Mouse (Mus musculus) thymus, adult 18-20 months (tissue): Measurements from ENCODE around the gene Slc43a3.

ENCODE experiments used
- DNase-seq, 2 experiments: peaks; one replicate each; pipeline ENCODE4 v3.0.0; 2022; ENCODE audit warnings: mixed read lengths in 2 of 2

The Slc43a3 gene

DNA sequence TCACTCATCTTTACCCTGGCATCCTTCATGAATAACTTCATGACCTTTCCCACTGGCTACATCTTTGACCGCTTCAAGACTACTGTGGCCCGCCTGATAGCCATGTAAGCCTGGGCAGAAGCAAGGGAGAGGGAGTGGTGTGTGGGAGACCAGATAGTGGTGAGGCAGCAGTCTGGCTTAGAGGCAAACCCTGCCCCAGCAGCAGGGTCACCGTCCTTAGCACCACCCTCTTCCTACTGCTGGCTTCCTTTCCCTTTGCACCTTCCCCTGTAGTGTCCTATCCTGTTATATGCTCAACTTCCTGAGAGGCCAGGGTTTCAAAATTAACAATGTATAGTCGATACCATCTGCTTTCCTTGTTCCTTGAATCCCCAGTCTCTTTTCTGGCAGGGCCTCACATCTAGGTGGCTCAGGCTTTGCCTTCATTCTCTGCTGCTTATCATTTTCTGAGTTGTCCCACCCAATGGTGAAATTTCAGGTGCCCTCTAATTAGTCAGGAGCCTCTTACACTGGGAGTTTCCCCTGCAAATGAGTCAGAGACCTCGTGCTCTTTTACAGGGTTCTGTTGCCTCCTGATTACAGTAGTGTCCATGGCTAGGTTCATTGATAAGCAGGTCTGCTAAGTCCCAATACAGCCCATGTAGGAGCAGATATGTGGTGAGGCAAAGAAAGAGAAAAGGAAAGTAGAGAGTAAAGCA is 2.0 kb downstream of the Slc43a3 start:
- DNase-seq: no peak

DNA sequence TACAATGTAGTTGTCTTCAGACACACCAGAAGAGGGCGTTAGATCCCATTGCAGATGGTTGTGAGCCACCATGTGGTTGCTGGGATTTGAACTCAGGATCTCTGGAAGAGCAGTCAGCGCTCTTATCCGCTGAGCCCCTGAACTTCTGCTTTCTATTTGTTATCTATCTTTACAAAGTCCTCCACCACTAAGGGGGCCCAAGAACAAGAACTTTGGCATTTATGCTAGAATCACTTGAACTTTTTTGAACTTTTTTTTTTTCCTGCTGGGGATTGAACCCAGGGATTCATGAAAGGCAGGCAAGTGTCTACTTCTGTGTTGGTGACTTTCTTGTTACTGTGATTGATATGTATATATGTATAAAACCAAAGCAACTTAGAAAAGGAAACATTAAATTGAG is 2.9 kb downstream of the Slc43a3 start:
- DNase-seq: no peak

DNA sequence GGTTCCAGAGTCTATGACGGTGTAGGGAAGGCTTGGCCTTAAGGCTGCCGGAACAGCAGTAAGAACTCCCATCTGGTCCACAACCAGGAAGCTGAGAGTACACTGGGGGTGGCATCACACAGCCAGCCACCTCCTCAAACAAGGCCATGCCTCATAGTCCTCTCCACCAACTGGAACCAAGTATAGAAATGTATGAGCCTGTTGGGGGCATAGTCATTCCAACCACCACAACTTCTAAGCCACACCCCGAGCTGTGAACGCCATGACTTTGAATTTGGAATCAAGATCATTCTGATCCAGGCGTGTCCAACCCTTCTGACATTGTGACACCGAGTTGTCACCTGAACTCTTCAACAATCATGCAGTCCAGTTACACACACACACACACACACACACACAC is 3.3 kb downstream of the Slc43a3 start:
- no peak for DNase-seq

DNA sequence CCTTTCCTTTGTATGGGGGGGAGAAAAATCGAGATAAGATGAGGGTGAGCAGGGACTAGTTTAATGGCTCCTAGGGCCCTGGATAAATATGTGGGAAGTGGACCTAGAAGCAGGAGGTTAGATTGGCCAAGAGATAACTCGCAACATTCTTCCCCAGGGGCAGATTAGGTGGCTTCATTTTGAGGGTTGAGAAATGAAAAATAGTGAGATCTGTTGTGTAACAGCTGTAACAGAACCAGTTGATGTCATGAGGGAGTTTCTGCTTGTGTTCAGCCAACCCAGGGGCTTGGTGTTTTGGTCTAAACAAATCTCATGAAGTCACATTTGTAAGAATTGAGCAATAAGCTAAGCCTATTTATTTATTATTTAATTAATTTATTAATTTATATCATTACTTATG is 5.0 kb downstream of the Slc43a3 start:
- no peak for DNase-seq

DNA sequence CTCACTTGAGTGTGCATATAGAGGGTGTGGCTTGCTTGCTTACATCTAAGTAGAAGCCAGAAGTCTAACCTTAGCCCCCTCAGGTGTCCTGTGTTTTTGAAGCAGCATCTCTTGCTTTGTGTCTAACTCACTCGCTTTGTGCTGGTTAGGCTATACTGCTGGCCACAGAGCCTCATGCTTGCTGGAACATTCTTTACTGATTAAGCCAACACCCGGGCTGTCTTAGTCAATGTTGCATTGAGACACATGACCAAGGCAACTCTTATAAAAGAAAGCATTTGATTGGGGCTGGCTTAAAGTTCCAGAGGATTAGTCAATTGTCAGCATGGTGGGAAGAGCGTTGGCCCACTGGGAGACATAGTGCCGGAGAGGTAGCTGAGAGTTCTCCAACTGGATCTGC is 5.4 kb downstream of the Slc43a3 start:
- no peak for DNase-seq

DNA sequence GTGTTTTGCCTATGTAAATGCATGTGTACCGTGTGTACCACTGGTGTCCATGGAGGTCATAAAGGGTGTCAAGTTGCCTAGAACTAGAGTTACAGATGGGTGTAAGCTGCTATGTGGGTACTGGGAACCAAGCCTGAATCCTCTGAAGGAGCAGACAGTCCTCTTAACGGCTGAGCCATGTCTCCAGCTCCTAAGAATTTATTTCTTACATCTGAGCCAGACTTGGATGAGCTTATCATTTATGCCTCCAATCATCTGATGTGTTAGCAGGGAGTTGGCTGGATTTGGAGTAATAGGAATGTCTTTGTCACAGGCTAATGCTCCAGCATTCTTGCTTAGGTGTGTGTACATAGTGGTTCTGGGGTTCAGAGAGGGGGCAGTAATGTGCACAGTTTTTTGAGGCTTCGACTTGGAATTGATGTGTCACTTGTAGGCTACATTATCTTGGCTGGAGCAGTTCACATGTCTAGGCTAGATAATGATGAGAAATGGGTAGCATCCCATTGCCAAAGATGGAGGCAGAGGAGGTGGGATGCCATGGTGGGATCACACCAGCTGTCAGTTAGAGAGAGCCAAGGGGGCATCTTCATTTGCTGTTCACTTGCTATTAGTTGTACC is 10.9 kb downstream of the Slc43a3 start:
- no peak for DNase-seq

DNA sequence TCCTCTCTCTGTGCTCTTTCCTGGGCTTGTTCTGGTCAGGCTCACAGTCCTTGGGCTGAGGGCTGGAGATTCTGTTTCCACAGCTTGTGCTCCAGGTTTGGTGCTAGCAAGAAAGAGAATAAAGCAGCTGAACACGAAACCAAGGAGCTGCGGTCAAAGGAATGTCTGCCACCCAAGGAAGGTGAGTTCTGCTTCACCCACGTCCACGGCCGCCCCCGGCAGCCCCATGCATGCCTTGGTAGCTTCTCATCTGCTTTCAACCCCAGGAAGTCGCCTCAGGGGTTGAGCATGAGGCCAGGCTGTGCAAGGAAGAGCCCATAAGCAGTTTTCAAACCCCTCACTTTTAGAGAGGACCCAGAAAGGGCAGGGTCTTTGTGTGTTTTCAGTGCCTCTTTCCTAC is 11.9 kb downstream of the Slc43a3 start:
- DNase-seq: no peak

DNA sequence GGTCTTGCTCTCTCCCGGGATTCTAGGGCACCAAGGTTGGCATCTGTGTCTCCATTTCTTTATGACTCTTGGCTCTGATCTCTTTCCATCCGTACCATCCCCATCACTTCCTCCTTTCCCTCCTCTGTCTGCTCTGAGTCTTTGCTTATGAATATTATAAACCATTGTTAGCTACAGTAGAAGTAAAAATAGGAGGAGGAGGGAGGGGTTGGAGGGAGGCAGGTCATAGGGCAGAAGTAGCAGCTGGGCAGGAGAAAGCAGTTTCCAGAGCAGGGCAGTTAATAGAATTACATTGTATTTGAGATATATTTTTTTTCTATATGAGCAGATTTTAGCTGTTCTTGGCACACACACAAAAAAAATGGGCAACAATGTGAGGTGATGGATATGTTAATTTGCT is 12.3 kb downstream of the Slc43a3 start:
- DNase-seq: no peak

DNA sequence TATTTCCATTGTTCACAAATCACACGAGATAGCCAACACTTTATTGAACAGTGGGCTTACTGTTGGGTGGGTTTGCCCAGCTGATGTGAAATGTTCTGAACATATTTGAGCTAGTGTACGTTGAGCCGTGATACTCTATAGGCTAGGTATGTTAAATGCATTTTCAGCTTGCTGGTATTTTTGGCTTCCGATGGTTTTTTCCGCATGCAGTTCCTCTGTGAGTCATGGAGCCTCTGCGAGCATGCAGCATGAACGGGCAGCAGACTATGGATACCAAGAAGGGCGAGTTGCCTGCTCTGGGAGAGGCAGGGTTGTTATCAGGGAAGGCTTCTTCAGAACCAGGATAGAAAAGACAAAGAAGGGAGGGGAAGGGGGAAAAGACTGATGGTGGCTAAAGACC is 14.6 kb downstream of the Slc43a3 start:
- no peak for DNase-seq

DNA sequence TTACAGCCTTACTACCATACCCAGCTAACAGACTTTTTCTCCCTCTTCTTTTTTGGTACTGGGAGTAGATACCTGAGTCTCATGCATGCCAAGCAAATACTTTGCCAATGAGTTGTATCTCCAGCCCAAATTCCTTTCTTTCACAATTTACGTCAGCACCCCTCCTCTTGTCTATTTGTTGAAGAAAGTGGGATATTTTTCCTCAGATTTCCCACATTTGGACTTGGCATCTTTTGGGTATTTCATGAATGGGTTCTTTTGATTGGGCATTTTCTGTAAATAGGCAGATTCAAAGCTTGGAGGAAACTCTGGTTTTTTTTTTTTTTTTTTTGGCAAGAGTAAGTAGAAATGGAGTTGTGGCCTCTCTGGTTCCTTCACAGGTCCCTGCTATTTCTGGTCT is 15.9 kb downstream of the Slc43a3 start:
- no peak for DNase-seq

DNA sequence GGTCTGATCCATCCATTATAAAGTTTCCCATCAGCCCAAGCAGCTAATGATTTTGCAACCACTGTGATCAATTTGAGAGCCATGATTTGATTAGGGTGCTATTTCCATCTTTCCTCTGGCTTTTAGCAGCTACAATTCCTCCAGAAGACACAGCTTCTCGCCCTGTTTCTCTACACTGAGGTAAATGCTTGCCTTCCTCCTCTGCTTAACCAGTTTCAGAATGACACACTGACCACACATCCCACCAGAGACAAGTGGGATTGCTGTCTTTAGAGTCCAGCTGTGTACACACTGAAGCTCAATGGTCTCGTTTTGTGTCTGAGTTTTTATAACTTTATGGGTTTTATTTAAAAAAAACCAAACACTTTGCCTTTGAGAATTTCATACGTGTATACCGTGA is 16.3 kb downstream of the Slc43a3 start:
- DNase-seq: no peak

DNA sequence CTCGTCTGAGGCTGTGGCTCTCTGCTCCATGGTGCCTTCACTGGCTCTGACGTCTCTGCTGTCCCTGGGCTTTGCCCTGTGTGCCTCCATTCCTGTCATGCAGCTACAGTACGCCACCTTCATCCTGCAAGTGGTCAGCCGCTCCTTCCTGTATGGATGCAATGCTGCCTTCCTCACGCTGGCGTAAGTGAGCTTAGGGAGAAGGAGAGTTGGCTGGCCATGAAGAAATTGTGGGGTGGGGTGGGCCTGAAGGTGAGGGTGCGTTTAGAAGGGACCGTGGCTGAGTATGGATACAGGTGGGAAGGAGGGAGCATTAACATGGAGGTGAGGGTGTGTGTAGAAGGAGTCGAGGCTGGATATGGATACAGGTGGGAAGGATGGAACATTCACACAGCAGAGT is 19.1 kb downstream of the Slc43a3 start:
- DNase-seq: no peak

DNA sequence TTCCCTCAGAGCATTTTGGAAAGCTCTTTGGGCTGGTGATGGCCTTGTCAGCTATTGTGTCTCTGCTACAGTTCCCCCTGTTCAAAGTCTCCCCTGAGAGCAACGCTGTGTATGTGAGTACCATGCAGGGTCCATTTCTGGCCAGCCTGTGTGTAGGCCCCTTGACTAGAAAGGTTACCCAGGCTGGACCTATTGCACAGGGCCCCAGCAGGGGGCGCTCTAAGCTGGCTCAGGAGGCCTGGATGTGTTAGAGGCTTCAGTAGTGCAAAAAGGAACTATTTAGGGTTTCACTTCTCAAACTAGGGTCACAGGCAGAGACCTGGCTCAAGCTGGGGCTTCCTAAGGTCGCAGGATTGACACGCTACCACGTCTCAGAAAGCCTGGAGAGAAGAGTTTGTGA is 19.9 kb downstream of the Slc43a3 start:
- peak in 1 of 2 experiments; percentile 22 for DNase-seq

DNA sequence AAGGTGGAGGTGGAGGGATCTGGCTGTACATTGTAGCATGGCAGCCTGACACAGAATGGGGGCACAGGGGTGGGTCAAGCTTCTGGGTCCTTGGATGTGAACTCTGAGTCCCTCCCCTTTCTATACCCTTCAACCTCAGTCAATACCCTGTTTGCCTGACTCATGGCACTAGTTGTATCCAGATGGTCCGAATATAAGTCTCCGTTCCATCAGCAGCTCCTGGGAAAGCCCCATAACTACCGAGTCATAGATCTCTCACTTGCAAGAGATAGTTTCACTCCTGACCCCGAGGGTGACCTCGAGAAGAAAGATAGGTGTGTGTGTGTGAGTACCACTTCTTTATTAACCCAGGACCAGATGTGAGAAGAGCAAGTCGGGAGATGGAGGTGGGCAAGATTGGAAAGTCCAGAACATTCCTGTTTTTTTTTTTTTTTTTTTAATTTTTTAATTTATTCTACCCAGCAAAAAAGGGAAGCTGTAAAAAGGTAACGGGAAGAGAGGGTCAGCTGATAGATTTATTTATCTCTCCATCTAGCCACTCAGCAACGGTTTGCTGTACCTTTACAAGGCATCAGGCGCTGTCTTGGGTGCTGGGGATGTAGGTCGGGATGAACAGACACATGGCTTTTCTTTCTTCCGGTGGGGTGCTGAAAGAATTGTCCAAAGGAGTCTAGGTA is 22.3 kb downstream of the Slc43a3 start:
- no peak for DNase-seq

DNA sequence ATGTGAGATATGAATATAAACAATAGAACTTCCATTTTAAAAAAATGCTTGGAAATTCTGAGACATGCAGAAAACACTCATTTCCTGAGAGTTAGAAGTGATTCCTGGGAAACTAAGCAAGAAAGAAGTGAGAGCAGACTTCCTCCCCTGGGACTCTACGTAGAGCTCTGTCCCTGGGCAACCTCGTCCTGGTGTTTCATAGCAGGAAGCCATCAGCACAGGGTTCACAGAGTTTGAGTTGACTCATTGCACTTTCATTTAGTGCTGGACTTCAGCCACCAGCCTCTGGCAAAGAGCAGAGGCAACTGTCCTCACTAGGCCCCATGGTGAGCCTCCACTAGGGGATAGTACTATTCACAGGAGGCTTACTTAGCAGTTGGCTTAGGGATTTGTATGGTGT is 24.9 kb downstream of the Slc43a3 start:
- DNase-seq: no peak

DNA sequence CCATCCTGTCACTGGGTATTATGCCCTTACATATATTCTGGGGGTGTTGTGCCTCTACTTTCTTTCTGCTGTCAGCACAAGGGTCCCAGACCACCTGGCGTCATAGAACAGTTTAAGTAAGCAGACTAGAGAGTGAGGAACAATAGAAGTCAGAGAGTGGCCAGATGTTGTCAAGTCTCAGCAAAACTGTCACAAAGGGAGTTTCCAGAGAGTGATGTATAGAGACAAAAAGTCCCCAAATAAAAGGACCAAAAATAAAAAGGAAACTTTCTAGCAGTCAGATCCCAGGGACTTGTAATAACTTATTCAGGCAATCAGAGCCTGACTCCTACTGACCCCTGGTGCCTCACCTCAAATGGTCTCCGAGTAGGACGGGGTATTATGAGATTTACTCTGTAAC is 25.5 kb downstream of the Slc43a3 start:
- no peak for DNase-seq

DNA sequence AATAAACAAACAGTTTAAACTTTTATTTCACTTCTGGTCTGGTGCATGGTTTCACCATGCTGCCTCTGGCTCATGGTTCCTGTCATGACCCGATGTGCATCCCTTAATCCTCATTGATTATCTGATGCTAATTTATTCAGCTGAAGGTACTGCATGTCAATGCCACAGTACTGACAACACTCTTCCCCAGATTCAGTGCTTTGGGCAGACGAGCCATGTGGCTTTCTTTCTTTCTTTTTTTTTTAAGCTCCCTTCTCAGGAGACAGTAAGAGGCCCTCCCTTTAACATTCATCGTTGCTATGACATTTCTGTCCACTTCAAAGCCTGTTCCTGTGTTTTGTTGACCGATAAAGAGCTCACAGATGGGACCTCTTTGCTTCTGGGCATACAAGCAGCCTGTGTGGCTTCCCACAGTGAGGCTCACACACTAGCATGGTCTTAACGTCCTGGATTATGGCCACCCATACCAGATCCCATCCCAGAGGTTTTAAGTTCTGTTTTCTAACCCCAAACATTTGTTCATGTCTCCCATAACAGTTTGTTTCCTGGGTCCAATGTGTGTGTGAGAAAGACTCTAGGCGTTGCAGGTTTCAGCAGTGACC is 26.6 kb downstream of the Slc43a3 start:
- DNase-seq: no peak

DNA sequence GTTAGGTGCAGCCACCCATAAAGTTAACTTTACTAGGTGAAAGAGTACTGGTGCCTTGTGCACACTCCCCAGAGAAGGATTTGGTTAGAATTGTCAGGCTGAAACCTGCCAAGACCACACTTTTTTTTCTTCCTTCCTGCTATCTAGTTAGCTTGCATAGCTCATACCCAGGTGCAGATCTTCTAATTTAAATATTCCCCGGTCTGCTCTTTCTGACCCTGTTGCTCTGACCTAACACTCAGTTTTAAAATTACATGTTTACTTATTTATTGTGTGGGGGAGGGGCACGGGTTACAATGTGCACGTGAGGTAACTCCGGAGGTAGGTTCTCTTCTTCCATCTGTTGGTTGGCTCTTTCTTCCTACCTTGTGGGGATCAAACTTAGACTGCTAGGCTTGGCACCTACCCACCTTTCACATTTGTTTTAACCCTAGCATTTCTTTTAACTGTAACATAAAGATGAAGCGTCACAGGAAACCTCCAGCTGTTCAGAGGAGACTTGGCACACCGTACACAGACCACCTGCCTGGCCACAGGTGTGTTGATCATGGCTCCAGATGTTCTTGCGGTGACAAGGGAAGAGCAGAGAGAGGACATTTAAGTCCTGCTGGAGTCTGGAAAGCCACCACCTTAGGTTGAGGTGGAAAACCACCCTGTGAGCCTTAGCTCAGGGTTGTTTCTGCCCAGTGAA is 27.9 kb downstream of the Slc43a3 start:
- no peak for DNase-seq

DNA sequence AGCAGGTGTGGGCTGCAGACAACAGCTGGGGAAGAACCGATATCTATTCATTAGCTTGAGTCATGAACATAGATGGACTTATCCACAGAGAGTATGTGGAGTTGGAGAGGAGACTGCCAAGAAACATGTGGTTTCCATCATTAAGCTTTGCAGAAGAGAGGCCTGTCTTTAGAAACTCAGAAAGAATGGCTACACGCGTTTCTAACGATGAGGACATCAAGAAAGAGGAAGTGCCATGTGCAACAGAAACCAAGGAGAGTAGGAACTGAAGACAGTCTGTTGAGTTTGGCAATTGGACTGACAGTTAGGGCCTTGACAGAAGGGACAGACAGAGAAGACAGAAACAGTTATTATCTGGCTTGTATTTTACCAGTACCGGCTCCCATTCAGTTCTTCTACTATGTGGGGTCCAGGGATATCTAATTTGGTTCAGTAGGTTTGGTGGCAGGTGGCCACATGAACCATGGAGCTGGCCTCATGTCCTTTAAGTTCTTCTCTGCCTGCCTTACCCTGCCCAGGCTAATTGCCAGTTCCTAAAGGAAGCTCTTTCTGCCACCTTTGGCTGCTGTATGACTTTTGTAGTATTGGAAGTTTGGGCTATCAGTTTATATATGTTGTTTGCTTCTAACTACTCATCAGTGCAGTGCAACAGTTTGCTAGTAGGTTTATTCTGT is 31.1 kb downstream of the Slc43a3 start:
- DNase-seq: no peak

DNA sequence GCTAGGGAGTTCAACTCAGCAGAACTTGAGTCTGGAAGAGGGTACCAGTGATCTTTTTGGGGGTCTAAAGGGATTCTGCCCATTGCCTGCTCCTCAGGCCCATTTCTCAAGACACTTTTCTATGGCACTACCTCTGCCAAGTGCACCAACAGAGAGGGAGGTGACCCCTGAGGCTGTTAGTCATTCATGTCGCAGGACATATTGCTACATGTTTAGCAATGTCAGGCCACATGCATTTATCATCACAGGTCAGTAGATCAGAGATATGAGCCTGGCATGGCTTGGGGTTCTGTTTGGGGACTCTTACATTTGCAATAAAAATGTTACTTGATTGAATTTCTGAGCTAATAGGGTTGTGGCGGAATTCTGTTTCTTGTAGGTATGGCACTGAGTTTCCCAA is 39.2 kb downstream of the Slc43a3 start:
- DNase-seq: no peak

DNA sequence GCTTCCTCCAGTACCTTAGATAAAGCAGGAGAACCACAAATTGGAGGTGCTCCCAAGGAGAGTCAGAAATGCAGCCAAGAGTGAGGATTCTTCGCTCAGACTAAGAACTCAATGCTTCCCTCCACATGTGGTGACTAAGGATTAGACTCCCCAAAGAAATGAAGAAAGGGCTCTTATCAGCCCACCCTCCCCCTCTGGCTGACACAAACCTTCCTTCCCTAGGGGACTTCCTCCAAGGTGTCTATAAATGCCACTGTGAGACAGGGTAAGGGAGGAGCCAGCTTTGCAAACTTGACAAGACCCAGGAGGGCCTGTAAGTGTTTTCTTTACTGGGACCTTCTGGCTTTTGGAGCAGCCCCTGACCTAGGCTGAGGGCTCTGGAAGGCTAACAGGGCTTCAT is 43.8 kb downstream of the Slc43a3 start, which contains the start of gene Prg2:
Gene Prg2, plus strand, starts transcription at position 274 of the 400 bp plus-strand sequence.
- no peak for DNase-seq

DNA sequence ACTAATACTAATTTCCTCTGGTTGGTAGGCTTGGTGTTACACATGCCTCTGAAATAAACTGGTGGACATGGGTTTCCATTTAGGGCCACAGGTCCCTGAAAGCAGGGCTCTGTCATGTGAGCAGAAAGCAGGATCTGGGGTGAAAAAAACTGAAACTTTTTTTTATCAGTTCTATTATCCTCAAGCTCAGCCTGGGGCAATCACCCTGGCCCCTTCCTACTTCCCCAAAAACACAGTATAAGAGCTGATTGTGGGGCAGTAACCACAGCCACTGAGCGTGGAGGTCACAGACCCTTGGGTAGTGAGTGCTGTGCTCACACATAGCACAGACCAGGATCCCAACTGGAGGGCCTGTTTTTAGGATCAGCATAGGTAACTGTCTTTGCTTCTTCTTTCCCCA is 51.6 kb downstream of the Slc43a3 start, which contains the start of gene Prg3:
Gene Prg3, plus strand, starts transcription at position 286 of the 400 bp plus-strand sequence.
- DNase-seq: no peak

DNA sequence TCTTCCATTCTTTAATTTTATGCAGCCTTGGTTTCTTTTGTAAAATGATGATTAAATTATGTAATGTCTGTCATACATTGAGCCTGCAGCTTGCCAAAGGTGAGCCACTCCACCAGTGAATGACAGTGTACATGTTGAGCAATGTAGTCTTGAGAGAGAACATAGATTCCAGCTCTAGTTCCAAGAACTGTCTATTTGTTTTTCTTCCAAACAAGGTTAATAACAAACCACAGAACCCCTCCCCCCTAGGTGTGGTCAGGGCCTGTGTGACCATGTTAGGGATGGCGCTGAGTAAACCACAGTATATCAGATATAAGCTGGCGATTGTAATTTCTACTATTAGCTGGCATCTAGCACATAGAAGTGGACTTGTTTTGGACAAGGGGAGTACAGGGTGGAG is 60.0 kb downstream of the Slc43a3 start:
- no peak for DNase-seq
